Mouse (Mus musculus): ENCODE results near the gene Sec24a. TPM values are rescaled to one million over a fixed set of nuclear protein-coding genes. Genes with fewer than 3 reads are reported as not detected.
"Not testable (repeated sequence)": the region's sequence is repeated elsewhere in the genome, so short reads cannot be mapped to it uniquely, and the experiment has no call there.

Sec24a gene
- total RNA-seq, 2 experiments from 2014 or later = 24.8 to 25.8 TPM

GRCm38 (mm10) chr11:51759941-51760657, 3.3 kb downstream of the Sec24a start:
- DNase-seq (ENCODE audit: low spot score in 2 of 2) = no peak

DNA sequence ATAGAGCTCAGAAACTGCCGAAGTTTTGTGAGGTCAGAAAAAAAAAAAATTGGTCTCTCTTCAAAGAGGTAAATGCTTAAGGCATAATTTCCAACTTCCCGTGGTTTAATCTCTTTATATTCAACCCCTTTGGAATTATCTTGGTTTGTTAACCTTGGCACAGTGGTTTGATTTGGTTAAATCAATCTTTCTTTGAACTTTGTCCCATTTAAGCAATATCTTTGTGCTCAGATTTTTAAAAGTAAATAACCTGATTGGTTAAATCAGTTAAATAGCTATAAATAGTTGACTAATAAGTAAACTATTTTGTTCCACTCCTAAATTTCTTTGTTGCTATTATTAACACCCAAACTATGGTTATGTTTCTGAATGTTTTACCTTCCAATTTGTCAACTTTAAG, 4.2 kb downstream of the Sec24a start:
- DNase-seq (ENCODE audit: low spot score in 2 of 2) = no peak

- not testable (repeated sequence) for DNase-seq (ENCODE audit: low spot score in 2 of 2)
Measured at GRCm38 (mm10) chr11:51758207-51758606, 5.2 kb downstream of the Sec24a start.

DNA sequence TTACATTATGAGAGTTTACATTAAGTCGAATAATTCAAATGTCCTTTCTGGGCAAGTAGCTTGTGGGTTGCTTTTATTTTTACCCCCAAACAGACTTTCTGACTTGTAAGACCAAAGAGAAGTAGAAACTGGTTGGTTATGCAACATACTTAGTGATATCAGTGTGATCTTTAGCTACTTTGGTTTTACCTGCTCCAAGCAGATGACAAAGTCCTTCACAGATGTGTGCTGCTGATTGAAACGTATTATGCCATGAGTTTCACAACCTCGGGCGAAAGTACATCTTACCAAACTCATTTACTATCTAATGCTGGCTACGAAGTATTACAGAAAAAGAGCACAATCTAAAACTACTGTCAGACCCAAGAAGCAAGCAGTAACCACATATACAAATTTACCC, 5.8 kb downstream of the Sec24a start:
- DNase-seq (ENCODE audit: low spot score in 2 of 2) = no peak

DNA sequence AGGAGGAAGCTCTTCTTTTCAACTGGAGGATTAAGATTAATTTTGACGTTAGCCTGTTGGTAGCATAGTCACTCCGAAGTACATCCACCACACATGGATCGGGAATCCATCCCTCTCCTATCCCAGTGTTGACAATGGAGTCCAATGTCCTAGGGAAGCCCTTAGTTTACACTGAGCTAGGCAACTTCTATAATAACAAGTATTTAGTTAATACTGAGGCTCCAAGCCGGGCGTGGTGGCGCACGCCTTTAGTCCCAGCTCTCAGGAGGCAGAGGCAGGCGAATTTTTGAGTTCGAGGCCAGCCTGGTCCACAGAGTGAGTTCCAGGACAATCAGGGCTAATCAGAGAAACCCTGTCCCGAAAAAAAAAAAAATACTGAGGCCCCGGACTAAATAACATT, 6.4 kb downstream of the Sec24a start:
- peak in 1 of 2 experiments; percentile 10 for DNase-seq (ENCODE audit: low spot score in 2 of 2)

GRCm38 (mm10) chr11:51756352-51756771, 7.1 kb downstream of the Sec24a start:
- peak; percentile 86 to 91 for DNase-seq (ENCODE audit: low spot score in 2 of 2)

- DNase-seq (ENCODE audit: low spot score in 2 of 2) = no peak
Measured at GRCm38 (mm10) chr11:51755621-51756311, 7.7 kb downstream of the Sec24a start.

DNA sequence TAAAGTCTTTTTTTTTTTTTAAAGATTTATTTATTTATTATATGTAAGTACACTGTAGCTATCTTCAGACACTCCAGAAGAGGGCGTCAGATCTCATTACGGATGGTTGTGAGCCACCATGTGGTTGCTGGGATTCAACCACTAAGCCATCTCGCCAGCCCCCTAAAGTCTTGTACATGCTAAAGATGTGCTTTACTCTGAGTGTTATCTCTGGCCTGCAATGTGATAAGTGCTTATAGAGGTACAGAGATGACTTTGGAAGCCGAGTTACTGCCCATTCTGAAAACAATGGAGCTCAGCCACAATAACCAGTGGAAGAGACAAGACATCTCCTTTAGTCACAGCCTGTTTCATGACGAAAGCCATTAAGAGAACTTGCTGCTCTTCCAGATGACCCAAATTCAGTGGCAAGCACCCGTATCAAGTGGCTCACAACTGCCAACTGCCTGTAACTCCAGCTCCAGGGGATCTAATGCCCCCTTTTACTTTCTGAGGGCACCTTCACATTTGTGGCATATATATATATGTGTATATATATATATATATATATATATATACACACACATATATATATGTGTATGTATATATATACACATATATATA, 11.7 kb downstream of the Sec24a start:
- not testable (repeated sequence) for DNase-seq (ENCODE audit: low spot score in 2 of 2)

GRCm38 (mm10) chr11:51746096-51746495, 17.3 kb downstream of the Sec24a start:
- DNase-seq (ENCODE audit: low spot score in 2 of 2) = no peak

- no peak for DNase-seq (ENCODE audit: low spot score in 2 of 2)
Measured at GRCm38 (mm10) chr11:51740701-51741100, 22.7 kb downstream of the Sec24a start.

- DNase-seq (ENCODE audit: low spot score in 2 of 2) = no peak
Measured at GRCm38 (mm10) chr11:51738651-51739403, 24.6 kb downstream of the Sec24a start.

GRCm38 (mm10) chr11:51734218-51734617, 29.2 kb downstream of the Sec24a start:
- not testable (repeated sequence) for DNase-seq (ENCODE audit: low spot score in 2 of 2)

DNA sequence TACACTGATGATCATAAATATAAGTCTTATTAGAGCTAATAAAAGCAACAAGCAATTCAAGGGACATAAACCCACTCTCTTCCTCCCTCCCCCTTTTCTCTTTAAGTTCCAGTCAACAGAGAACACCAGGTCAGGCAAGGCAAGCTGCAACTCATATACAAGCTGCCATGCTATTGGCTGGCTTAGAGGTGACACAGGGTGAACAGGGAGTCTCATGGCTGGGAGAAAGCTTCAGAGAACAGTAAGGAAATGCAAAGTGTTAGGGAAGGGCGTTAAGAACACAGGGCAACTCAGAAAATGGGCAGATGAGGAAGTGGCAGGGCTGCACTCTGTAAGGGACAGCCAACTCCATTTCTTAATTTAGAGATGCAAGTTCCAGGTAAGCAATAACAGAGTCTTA, 30.6 kb downstream of the Sec24a start:
- DNase-seq (ENCODE audit: low spot score in 2 of 2) = no peak

DNA sequence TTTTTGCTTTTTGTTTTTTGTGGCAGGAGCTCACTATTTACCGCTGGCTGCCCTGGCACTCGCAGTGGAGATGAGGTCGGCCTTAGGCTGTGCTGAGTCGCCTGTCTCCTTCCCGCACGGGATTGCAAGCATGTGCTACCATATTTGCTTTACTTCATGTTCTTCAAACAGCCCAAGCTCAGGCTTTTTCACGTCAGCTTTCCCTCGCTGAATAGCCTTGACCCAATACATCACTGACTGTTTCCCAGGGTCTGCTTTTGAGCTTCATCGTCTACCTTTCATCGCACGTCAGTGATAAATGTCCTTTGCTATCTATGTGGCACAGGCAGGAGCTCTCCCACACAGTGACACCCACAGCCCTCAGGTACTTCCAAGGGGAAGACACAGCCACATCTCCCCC, 42.4 kb downstream of the Sec24a start:
- no peak for DNase-seq (ENCODE audit: low spot score in 2 of 2)

- DNase-seq (ENCODE audit: low spot score in 2 of 2) = no peak
Measured at GRCm38 (mm10) chr11:51707080-51707479, 56.4 kb downstream of the Sec24a start.

DNA sequence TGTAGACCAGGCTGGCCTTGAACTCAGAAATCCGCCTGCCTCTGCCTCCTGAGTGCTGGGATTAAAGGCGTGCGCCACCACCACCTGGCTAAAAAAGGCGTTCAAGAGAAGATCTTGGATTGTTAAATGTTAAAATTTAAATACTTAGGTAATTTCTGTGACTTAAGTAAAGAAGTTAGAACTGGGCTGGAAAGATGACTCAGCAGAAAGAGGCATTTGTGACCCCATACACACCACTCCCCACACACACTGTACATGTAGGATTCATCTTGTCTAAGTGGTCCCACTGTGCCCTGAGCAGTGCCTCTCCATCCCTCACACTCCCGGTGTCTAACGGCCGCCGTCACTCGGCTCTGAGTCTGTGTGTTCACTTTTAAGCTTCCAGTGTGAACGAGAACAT, 57.0 kb downstream of the Sec24a start:
- no peak for DNase-seq (ENCODE audit: low spot score in 2 of 2)

DNA sequence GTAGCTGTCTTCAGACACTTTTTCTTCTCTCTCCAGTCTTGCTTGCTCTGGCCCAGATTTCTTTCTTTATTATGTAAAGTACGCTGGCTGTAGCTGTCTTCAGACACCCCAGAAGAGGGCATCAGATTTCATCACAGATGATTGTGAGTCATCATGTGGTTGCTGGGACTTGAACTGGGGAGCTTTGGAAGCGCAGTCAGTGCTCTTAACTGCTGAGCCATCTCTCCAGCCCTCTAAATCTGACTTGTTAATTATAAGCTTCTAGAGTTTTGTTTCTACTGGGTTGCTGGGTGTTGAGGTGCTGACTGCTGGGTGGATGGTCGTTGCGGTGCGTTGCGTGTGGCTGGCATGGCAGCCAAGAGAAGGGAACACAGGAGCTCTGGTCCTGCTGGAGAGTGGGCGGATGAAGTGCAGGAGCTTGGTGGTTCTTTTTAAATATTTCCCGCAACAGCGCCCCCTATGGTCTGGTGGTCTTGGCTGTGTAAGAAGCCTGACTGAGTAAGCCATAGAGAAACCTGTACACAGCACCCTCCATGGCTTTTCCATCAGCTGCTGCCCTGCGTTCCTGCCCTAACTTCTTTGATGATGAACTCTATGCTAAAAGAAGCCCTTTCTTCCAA, 59.9 kb downstream of the Sec24a start:
- DNase-seq (ENCODE audit: low spot score in 2 of 2) = peak in 1 of 2 experiments; percentile 15

- DNase-seq (ENCODE audit: low spot score in 2 of 2) = no peak
Measured at GRCm38 (mm10) chr11:51702831-51703230, 60.6 kb downstream of the Sec24a start.

GRCm38 (mm10) chr11:51694984-51695383, 68.5 kb downstream of the Sec24a start:
- no peak for DNase-seq (ENCODE audit: low spot score in 2 of 2)

DNA sequence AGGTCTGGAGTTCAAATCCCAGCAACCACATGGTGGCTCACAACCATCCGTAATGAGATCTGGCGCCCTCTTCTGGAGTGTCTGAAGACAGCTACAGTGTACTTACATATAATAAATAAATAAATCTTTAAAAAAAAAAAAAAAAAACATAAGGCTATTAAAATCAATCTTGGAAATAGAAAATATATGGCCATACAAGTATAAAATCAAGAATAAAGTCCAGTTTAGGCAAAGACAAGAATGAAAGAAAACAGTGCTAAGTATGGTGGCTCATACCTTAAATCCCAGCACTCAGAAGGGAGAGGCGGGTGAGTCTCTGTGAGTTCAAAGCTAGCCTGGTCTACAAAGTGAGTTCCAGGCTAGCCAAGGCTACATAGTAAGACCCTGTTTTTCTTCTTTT, 72.8 kb downstream of the Sec24a start:
- DNase-seq (ENCODE audit: low spot score in 2 of 2) = not testable (repeated sequence)

DNA sequence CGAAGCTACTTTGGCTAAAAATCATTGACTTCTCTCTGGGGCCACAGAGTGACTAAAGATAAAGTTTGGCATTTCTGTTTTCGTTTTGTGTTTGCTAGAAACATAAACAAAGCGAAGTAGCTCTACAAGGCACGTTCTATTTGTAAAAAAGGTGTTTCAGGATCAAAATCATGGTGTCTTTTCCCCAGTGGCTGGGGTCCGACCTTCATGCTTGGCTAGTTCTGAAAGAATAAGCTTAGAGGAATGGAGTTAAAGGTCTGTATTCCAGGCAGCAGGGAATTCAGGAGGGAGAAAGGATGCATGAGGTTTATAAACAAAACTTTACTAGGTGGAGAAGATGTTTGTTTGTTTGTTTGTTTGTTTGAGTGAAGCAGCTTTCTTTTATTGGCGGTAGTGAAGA, 74.1 kb downstream of the Sec24a start:
- DNase-seq (ENCODE audit: low spot score in 2 of 2) = no peak
